Mouse (Mus musculus) lung, adult 2 months (tissue): ENCODE measurements around the gene Dclk3.

Source experiments
- CTCF ChIP-seq: fragments of 200-500 bp; IDR thresholded peaks from 2 replicates; pipeline ENCODE4 v1.5.1; 2011; ENCODE audit warnings: mild to moderate bottlenecking, low read length, control low read depth; ENCODE audit not compliant: insufficient read depth
- POLR2A ChIP-seq: fragments of 200-500 bp; IDR thresholded peaks from 2 replicates; pipeline ENCODE4 v1.6.1; 2011; ENCODE audit warnings: low read depth, mild to moderate bottlenecking, control low read depth, low read length, borderline replicate concordance; ENCODE audit errors: extremely low read depth

GRCm38 (mm10) chr9:111425113-111425512 lies 13.8 kb upstream of the Dclk3 start:
- TF ChIP-seq POLR2A: no peak
- TF ChIP-seq CTCF: no peak
